8 mouse cellular contexts compared by ENCODE assay signal in genomic region chr15:82206365-82207104, GRCm38 (mm10). TPM values are rescaled to one million over a fixed set of nuclear protein-coding genes. Genes with fewer than 3 reads are reported as not detected.
DNase-seq lines count a peak whose midpoint lies in the region; ATAC-seq and TF ChIP-seq lines count a peak whose summit lies in the region.

No protein-coding gene starts in this region.

- H3K4me1 ChIP-seq in lung, adult 2 months (ENCODE audit: control insufficient read depth, insufficient read depth, low read length), result no peaks in the 10 kb centered on the region
- no peaks in the 10 kb centered on the region for H3K4me1 ChIP-seq in intestine, postnatal 0 days (replicated peaks; ENCODE audit: control insufficient read depth, insufficient read depth, low read length)
- H3K4me1 ChIP-seq in midbrain, embryonic 13.5 days (replicated peaks), result peaks cover 46% of the 10 kb centered on the region
- peaks cover 12% of the 10 kb centered on the region; the same call in 1 of the 2 replicates for H3K4me1 ChIP-seq in kidney, embryonic 14.5 days (ENCODE audit: control insufficient read depth, insufficient read depth, low read length)

- H3K4me3 ChIP-seq in lung, adult 2 months (replicated peaks; ENCODE audit: extremely low read depth, low read depth, low read length), result no peak overlapping the region
- H3K4me3 ChIP-seq in intestine, postnatal 0 days (ENCODE audit: low read depth, low read length), result no peak overlapping the region
- H3K4me3 ChIP-seq in midbrain, embryonic 13.5 days (replicated peaks), result no peak overlapping the region
- no peak overlapping the region for H3K4me3 ChIP-seq in kidney, embryonic 14.5 days (ENCODE audit: low read length)

- TF ChIP-seq CTCF in lung, adult 2 months (IDR thresholded peaks at IDR 0.05; ENCODE audit: insufficient read depth, low read length), result no peak
- no peak for TF ChIP-seq CTCF in intestine, postnatal 0 days (IDR thresholded peaks at IDR 0.05; ENCODE audit: low read depth)

- H3K9ac ChIP-seq in intestine, postnatal 0 days (ENCODE audit: low read depth, low read length), result no peak overlapping the region
- 0 out of 2 replicates have a peak overlapping the region, but pooled peaks have one; percentile 32 for H3K9ac ChIP-seq in midbrain, embryonic 13.5 days (replicated peaks)
- H3K9ac ChIP-seq in kidney, embryonic 14.5 days (ENCODE audit: low read depth, low read length), result no peak overlapping the region

- TF ChIP-seq POLR2A in lung, adult 2 months (IDR thresholded peaks at IDR 0.05; ENCODE audit: borderline replicate concordance, extremely low read depth, low read depth, low read length), result no peak

- WGBS in lung, adult 2 months, result 51% methylated on average over 9 of the region's 9 CpGs
- WGBS in intestine, postnatal 0 days, result 52% methylated on average over 9 of the region's 9 CpGs
- 55% methylated on average over 9 of the region's 9 CpGs for WGBS in midbrain, embryonic 13.5 days
- WGBS in kidney, embryonic 14.5 days, result 58% methylated on average over 9 of the region's 9 CpGs

- H3K36me3 ChIP-seq in intestine, postnatal 0 days (ENCODE audit: control insufficient read depth, insufficient read depth), result peaks cover 50% of the 10 kb centered on the region
- peaks cover 51% of the 10 kb centered on the region for H3K36me3 ChIP-seq in midbrain, embryonic 13.5 days
- peaks cover 39% of the 10 kb centered on the region for H3K36me3 ChIP-seq in kidney, embryonic 14.5 days (ENCODE audit: control insufficient read depth, insufficient read depth, low read length)

- no peak overlapping the region for H3K27ac ChIP-seq in intestine, postnatal 0 days (ENCODE audit: low read depth, low read length)
- 0 out of 2 replicates have a peak overlapping the region, but pooled peaks have one; percentile 9 for H3K27ac ChIP-seq in midbrain, embryonic 13.5 days
- no peak overlapping the region for H3K27ac ChIP-seq in kidney, embryonic 14.5 days (ENCODE audit: low read depth, low read length)

- no peaks in the 10 kb centered on the region for H3K9me3 ChIP-seq in intestine, postnatal 0 days (ENCODE audit: control insufficient read depth)
- H3K9me3 ChIP-seq in midbrain, embryonic 13.5 days, result no peaks in the 10 kb centered on the region
- H3K9me3 ChIP-seq in kidney, embryonic 14.5 days (ENCODE audit: control insufficient read depth, low read length), result no peaks in the 10 kb centered on the region

- DNase-seq in lung, adult 18-20 months, result peak; percentile 28 to 49
- no peak for DNase-seq in lung, adult 2 months
- DNase-seq in cerebellum, postnatal 10 days, result peak; percentile 100
- DNase-seq in heart, adult 18-20 months, result peak; percentile 86 to 87
- peak; percentile 48 for DNase-seq in urinary bladder, postnatal 25 days (ENCODE audit: low spot score)

- peaks cover 16% of the 10 kb centered on the region for H3K27me3 ChIP-seq in intestine, postnatal 0 days (replicated peaks; ENCODE audit: control insufficient read depth, insufficient read depth, low read length)
- peaks cover 63% of the 10 kb centered on the region for H3K27me3 ChIP-seq in midbrain, embryonic 13.5 days
- peaks cover 54% of the 10 kb centered on the region for H3K27me3 ChIP-seq in kidney, embryonic 14.5 days (ENCODE audit: control insufficient read depth, insufficient read depth, low read length)

- no peak overlapping the region for H3K4me2 ChIP-seq in intestine, postnatal 0 days (replicated peaks; ENCODE audit: low read depth)
- no peak overlapping the region for H3K4me2 ChIP-seq in midbrain, embryonic 13.5 days (replicated peaks)
- H3K4me2 ChIP-seq in kidney, embryonic 14.5 days (replicated peaks; ENCODE audit: low read depth, low read length), result no peak overlapping the region

- ATAC-seq in intestine, postnatal 0 days, result peak; percentile 21; the same call in 1 of the 2 replicates
- peak; percentile 75 for ATAC-seq in midbrain, embryonic 13.5 days
- no peak for ATAC-seq in kidney, embryonic 14.5 days (ENCODE audit: low FRiP score, low TSS enrichment)

RNA-seq across cellular contexts. Expression of gene Shisa8, which starts 6.1 kb away (rescaled TPM):
- 0.40 and 1.00 TPM in 2 replicates for polyA plus RNA-seq in lung, adult 2 months (2012; rRNA removed)
- total RNA-seq in heart, adult 18-20 months (2021), result under 1 TPM in 1 of 2 experiments, not detected in 1; 0.21 TPM
- polyA plus RNA-seq in intestine, postnatal 0 days (2015; fragmentation: Nextera tagmentation; extraction: Ambion mirVana), result not detected in 2 replicates
- polyA plus RNA-seq in midbrain, embryonic 13.5 days (2015; fragmentation: Nextera tagmentation; extraction: Ambion mirVana), result 0.50 and 0.70 TPM in 2 replicates
- 0.80 and 1.1 TPM in 2 replicates for polyA plus RNA-seq in kidney, embryonic 14.5 days (2014; fragmentation: Nextera tagmentation; extraction: Ambion mirVana)

RNA-seq across cellular contexts. Expression of gene Tnfrsf13c, which starts 17.6 kb away (rescaled TPM):
- polyA plus RNA-seq in lung, adult 2 months (2012; rRNA removed), result 4.4 and 4.9 TPM in 2 replicates
- 1 to 10 TPM in 1 of 2 experiments, under 1 TPM in 1; 0.35 to 2.2 TPM for total RNA-seq in heart, adult 18-20 months (2021)
- 0.10 TPM in 1 of 2 replicates, not detected in the other for polyA plus RNA-seq in intestine, postnatal 0 days (2015; fragmentation: Nextera tagmentation; extraction: Ambion mirVana)
- not detected in 2 replicates for polyA plus RNA-seq in midbrain, embryonic 13.5 days (2015; fragmentation: Nextera tagmentation; extraction: Ambion mirVana)
- polyA plus RNA-seq in kidney, embryonic 14.5 days (2014; fragmentation: Nextera tagmentation; extraction: Ambion mirVana), result 0.12 and 0.13 TPM in 2 replicates

RNA-seq across cellular contexts. Expression of gene Cenpm, which starts 38.0 kb away (rescaled TPM):
- polyA plus RNA-seq in lung, adult 2 months (2012; rRNA removed), result 1.8 and 3.4 TPM in 2 replicates
- under 1 TPM; 0.42 to 0.46 TPM for total RNA-seq in heart, adult 18-20 months (2021)
- 14.8 and 16.5 TPM in 2 replicates for polyA plus RNA-seq in intestine, postnatal 0 days (2015; fragmentation: Nextera tagmentation; extraction: Ambion mirVana)
- 28.6 and 30.4 TPM in 2 replicates for polyA plus RNA-seq in midbrain, embryonic 13.5 days (2015; fragmentation: Nextera tagmentation; extraction: Ambion mirVana)
- 83.3 and 116 TPM in 2 replicates for polyA plus RNA-seq in kidney, embryonic 14.5 days (2014; fragmentation: Nextera tagmentation; extraction: Ambion mirVana)

RNA-seq across cellular contexts. Expression of gene 1500009C09Rik, which starts 45.7 kb away (rescaled TPM):
- not detected in 2 replicates for polyA plus RNA-seq in lung, adult 2 months (2012; rRNA removed)
- not detected for total RNA-seq in heart, adult 18-20 months (2021)
- 0.13 TPM in 1 of 2 replicates, not detected in the other for polyA plus RNA-seq in intestine, postnatal 0 days (2015; fragmentation: Nextera tagmentation; extraction: Ambion mirVana)
- polyA plus RNA-seq in midbrain, embryonic 13.5 days (2015; fragmentation: Nextera tagmentation; extraction: Ambion mirVana), result 9.6 and 9.7 TPM in 2 replicates
- polyA plus RNA-seq in kidney, embryonic 14.5 days (2014; fragmentation: Nextera tagmentation; extraction: Ambion mirVana), result not detected in 2 replicates

RNA-seq across cellular contexts. Expression of gene Srebf2, which starts 59.6 kb away (rescaled TPM):
- 261 and 292 TPM in 2 replicates for polyA plus RNA-seq in lung, adult 2 months (2012; rRNA removed)
- 10 to 100 TPM; 18.2 to 22.1 TPM for total RNA-seq in heart, adult 18-20 months (2021)
- polyA plus RNA-seq in intestine, postnatal 0 days (2015; fragmentation: Nextera tagmentation; extraction: Ambion mirVana), result 68.7 and 69.5 TPM in 2 replicates
- polyA plus RNA-seq in midbrain, embryonic 13.5 days (2015; fragmentation: Nextera tagmentation; extraction: Ambion mirVana), result 225 and 230 TPM in 2 replicates
- polyA plus RNA-seq in kidney, embryonic 14.5 days (2014; fragmentation: Nextera tagmentation; extraction: Ambion mirVana), result 76.9 and 114 TPM in 2 replicates
